Mouse (Mus musculus): ENCODE data around the gene Aqp9.

The Aqp9 gene

DNA sequence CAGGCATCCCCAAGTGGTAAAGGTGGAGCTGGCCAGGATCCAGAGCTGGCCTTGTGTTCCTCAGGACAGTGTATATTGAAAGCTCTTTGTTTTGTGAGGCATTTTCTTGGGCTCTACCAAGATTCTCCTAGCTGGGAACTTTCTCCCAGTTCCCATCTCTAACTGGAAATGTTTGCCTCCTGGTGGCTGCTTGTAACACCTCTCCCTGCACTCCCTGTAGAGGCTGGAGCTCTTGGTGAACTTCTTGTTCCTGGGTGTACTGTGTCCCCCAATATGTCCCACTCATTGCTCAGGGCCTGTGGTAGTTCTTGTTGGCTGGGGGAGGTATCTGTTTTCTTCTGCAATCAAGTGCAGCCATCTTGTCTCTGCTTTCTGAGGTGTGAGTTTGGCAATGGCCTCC is 104.9 kb downstream of the Aqp9 start:
- DNase-seq: no peak

DNA sequence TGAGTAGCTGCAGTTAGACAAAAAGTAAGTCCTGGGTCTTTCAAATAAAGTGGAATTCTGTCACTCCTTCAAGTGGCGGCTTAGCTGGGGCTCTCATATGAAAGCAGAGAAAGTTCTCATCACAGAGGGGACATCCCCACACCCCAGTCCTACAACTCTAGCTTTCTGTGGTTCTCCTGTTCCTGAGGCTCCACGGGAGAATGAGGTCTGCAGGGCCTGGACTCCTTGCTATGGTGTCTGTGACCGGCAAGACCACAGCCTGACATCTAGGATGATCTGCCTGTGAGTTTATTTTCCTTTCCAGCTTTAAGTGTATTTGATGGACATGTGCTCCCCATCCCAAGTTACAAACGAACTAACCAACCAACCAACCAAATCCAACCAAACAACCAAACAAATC is 105.5 kb downstream of the Aqp9 start:
- DNase-seq: no peak

DNA sequence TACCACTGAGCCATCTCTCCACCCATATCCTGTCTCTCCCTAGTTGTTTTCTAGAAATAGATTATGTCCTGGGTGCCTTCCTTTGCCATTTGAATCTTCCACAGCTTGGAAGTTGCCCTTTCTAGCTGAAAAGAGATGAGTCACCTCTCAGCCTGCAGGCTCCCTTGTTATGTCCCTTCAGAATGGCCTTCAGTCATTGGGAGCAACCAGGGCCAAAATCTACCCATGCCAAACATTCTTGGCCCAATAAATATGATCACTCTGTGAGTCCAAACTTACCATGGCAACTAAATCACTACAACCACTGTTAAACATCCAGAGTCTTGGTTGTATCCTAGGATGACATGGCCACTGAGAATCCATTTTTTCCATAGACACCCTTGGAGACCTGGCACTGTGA is 106.2 kb downstream of the Aqp9 start:
- peak in 1 of 2 experiments; percentile 17 for DNase-seq
